In the genomic region with DNA sequence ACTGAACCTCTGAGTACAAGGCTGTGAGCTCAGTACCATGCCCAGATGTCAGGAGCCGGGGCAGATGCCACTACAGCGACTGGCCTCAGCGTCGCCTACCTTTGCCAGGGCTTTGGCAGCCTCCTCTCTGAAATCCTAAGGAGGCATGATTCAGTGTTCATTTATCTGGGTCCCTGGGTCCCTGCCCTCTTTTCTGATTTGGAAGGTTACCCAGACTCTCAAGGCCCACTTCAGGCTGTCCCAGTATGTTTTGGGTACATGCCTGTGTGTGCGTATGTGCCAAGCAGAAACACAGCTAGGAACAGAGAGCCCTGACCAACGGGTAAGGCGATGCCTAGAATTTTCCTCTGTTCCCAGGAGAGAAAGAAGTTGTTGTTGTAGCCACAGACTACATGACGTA, we compare ENCODE assay signal across 26 mouse cellular contexts. TPM values are rescaled to one million over a fixed set of nuclear protein-coding genes. Genes with fewer than 3 reads are reported as not detected.
DNase-seq lines count a peak whose midpoint lies in the region; ATAC-seq and TF ChIP-seq lines count a peak whose summit lies in the region.
"Had no signal": no experiment of that assay in that cellular context is flagged by ENCODE, and none has a peak within 500 bp of the region (broad histone marks: within the 10 kb centered on the region; RNA-seq: fewer than 3 reads in every experiment).

No protein-coding gene starts in this region.

- H3K9me3 ChIP-seq in heart, embryonic 12.5 days (replicated peaks): no peaks in the 10 kb centered on the region
- H3K9me3 ChIP-seq: embryonic facial prominence, embryonic 13.5 days; forebrain, embryonic 13.5 days; G1E; heart, embryonic 13.5 days; hindbrain, embryonic 10.5 days; intestine, embryonic 15.5 days had no signal

- no peaks in the 10 kb centered on the region for H3K79me2 ChIP-seq in heart, adult 2 months (replicated peaks; ENCODE audit: control insufficient read depth, insufficient read depth, low read length)

- no peak overlapping the region for H3K9ac ChIP-seq in heart, adult 2 months (ENCODE audit: low read depth, low read length)
- H3K9ac ChIP-seq in heart, embryonic 12.5 days: no peak overlapping the region
- H3K9ac ChIP-seq: embryonic facial prominence, embryonic 13.5 days; forebrain, embryonic 13.5 days; forebrain, postnatal 0 days; heart, embryonic 13.5 days; hindbrain, embryonic 14.5 days; intestine, embryonic 15.5 days had no signal

- H3K36me3 ChIP-seq in heart, adult 2 months (ENCODE audit: control insufficient read depth, insufficient read depth, low read length): no peaks in the 10 kb centered on the region
- no peaks in the 10 kb centered on the region for H3K36me3 ChIP-seq in heart, embryonic 12.5 days
- H3K36me3 ChIP-seq: embryonic facial prominence, embryonic 13.5 days; G1E; heart, embryonic 13.5 days; hindbrain, embryonic 10.5 days; intestine, embryonic 15.5 days had no signal

- H3K4me1 ChIP-seq in heart, adult 2 months (ENCODE audit: control insufficient read depth, insufficient read depth, low read length): peaks cover 6% of the 10 kb centered on the region; the same call in 1 of the 2 replicates
- H3K4me1 ChIP-seq in heart, embryonic 12.5 days (replicated peaks): no peaks in the 10 kb centered on the region
- H3K4me1 ChIP-seq: embryonic facial prominence, embryonic 13.5 days; forebrain, embryonic 13.5 days; heart, embryonic 13.5 days; hindbrain, embryonic 10.5 days; intestine, embryonic 15.5 days had no signal

- intact Hi-C loops in heart, adult 2 months (cut with DNase I): no loop called here
- intact Hi-C loops in heart, postnatal 10 days (cut with DNase I): no loop called here

- no peak for ATAC-seq in heart, embryonic 12.5 days (ENCODE audit: insufficient number of reproducible peaks, low FRiP score)
- ATAC-seq: CD4-positive, CD25-positive, alpha-beta regulatory T cell, adult 4 months; forebrain, embryonic 13.5 days; forebrain, postnatal 0 days; intestine, embryonic 15.5 days had no signal

- peak; percentile 23 for DNase-seq in adrenal gland, postnatal 14 days
- no peak for DNase-seq in adrenal gland, postnatal 4 days (ENCODE audit: low spot score in 2 of 2)
- DNase-seq in heart, adult 2 months: peak in 1 of 2 experiments; percentile 45
- DNase-seq in adrenal gland, postnatal 36 days: peak; percentile 19 to 30
- DNase-seq in heart, postnatal 10 days: peak; percentile 26 to 33
- no peak for DNase-seq in cerebellum, postnatal 10 days
- DNase-seq in urinary bladder, postnatal 10 days (ENCODE audit: low spot score): no peak
- DNase-seq: B cell, adult 2 months; cerebellum, adult 11-12 months; cerebellum, adult 9-10 months; cerebellum, postnatal 36 days; forebrain, postnatal 0 days; gastrocnemius, adult 2 months; gastrocnemius, postnatal 36 days; kidney, adult 18-20 months had no signal

- no peak for TF ChIP-seq CTCF in heart, adult 2 months (IDR thresholded peaks at IDR 0.05)

- WGBS in heart, adult 2 months: 53% methylated on average over 8 of the region's 8 CpGs
- 79% methylated on average over 8 of the region's 8 CpGs for WGBS in heart, embryonic 12.5 days

- peak; percentile 58 for TF ChIP-seq EP300 in heart, adult 2 months (IDR thresholded peaks at IDR 0.05; ENCODE audit: insufficient read depth, low read depth, low read length)

- no peak overlapping the region for H3K4me2 ChIP-seq in heart, embryonic 12.5 days
- H3K4me2 ChIP-seq: embryonic facial prominence, embryonic 13.5 days; forebrain, embryonic 13.5 days; heart, embryonic 13.5 days; hindbrain, embryonic 14.5 days; intestine, embryonic 15.5 days had no signal

- no peak for TF ChIP-seq POLR2A in heart, adult 2 months (IDR thresholded peaks at IDR 0.05; ENCODE audit: insufficient read depth, low read depth, low read length)

- peak overlapping the region; percentile 12; the same call in 1 of the 2 replicates for H3K27ac ChIP-seq in heart, adult 2 months
- no peak overlapping the region for H3K27ac ChIP-seq in heart, embryonic 12.5 days (ENCODE audit: poor library complexity, severe bottlenecking)
- H3K27ac ChIP-seq: embryonic facial prominence, embryonic 13.5 days; forebrain, embryonic 13.5 days; gastrocnemius, adult 2 months; heart, embryonic 13.5 days; hindbrain, embryonic 10.5 days; hindbrain, embryonic 14.5 days; intestine, embryonic 15.5 days had no signal

- no peak overlapping the region for H3K4me3 ChIP-seq in heart, adult 2 months
- H3K4me3 ChIP-seq in heart, embryonic 12.5 days: no peak overlapping the region
- H3K4me3 ChIP-seq: embryonic facial prominence, embryonic 13.5 days; forebrain, embryonic 13.5 days; gastrocnemius, adult 2 months; heart, embryonic 13.5 days; hindbrain, embryonic 10.5 days; intestine, embryonic 15.5 days had no signal

- no peaks in the 10 kb centered on the region for H3K27me3 ChIP-seq in heart, adult 2 months (ENCODE audit: control insufficient read depth, insufficient read depth, low read length)
- peaks cover 10% of the 10 kb centered on the region for H3K27me3 ChIP-seq in heart, embryonic 12.5 days (replicated peaks)
- H3K27me3 ChIP-seq: embryonic facial prominence, embryonic 13.5 days; forebrain, embryonic 13.5 days; intestine, embryonic 15.5 days had no signal

RNA-seq across cellular contexts. Expression of a gene that starts 2.5 kb away (rescaled TPM):
- not detected in 2 replicates for total RNA-seq in adrenal gland, postnatal 14 days (2021)
- total RNA-seq in adrenal gland, postnatal 4 days (2021): not detected
- not detected for total RNA-seq in heart, adult 2 months (2021)
- polyA plus RNA-seq in heart, adult 2 months (2012; rRNA removed): not detected in 2 replicates
- not detected in 2 replicates for polyA plus RNA-seq in heart, embryonic 12.5 days (2016; fragmentation: Nextera tagmentation; extraction: Ambion mirVana)
- total RNA-seq in adrenal gland, postnatal 36 days (2021): not detected
- total RNA-seq in heart, postnatal 10 days (2021): not detected
- total RNA-seq: forebrain, postnatal 0 days; G1E; gastrocnemius, adult 2 months; gastrocnemius, postnatal 36 days had no signal
- polyA plus RNA-seq: CD4-positive, CD25-positive, alpha-beta regulatory T cell, adult 4 months; embryonic facial prominence, embryonic 13.5 days; forebrain, embryonic 13.5 days; forebrain, postnatal 0 days; G1E; heart, embryonic 13.5 days; heart, postnatal 0 days; hindbrain, embryonic 10.5 days; hindbrain, embryonic 14.5 days; intestine, embryonic 15.5 days; kidney, embryonic 16.5 days had no signal

RNA-seq across cellular contexts. Expression of a gene that starts 7.4 kb away (rescaled TPM):
- total RNA-seq in adrenal gland, postnatal 14 days (2021): not detected in 2 replicates
- total RNA-seq in adrenal gland, postnatal 4 days (2021): under 1 TPM in 1 of 2 experiments, not detected in 1; 0.68 TPM
- 1 to 10 TPM in 1 of 2 experiments, under 1 TPM in 1; 0.98 to 1.2 TPM for total RNA-seq in heart, adult 2 months (2021)
- polyA plus RNA-seq in heart, adult 2 months (2012; rRNA removed): 0.20 TPM in 1 of 2 replicates, not detected in the other
- polyA plus RNA-seq in heart, embryonic 12.5 days (2016; fragmentation: Nextera tagmentation; extraction: Ambion mirVana): not detected in 2 replicates
- total RNA-seq in adrenal gland, postnatal 36 days (2021): not detected
- 1 to 10 TPM in 1 of 2 experiments, under 1 TPM in 1; 0.99 to 1.0 TPM for total RNA-seq in heart, postnatal 10 days (2021)
- total RNA-seq: forebrain, postnatal 0 days; G1E had no signal
- polyA plus RNA-seq: CD4-positive, CD25-positive, alpha-beta regulatory T cell, adult 4 months; embryonic facial prominence, embryonic 13.5 days; forebrain, embryonic 13.5 days; forebrain, postnatal 0 days; G1E; heart, embryonic 13.5 days; heart, postnatal 0 days; hindbrain, embryonic 10.5 days; hindbrain, embryonic 14.5 days; intestine, embryonic 15.5 days; kidney, embryonic 16.5 days had no signal

RNA-seq across cellular contexts. Expression of a gene that starts 16.3 kb away (rescaled TPM):
- not detected in 2 replicates for total RNA-seq in adrenal gland, postnatal 14 days (2021)
- total RNA-seq in adrenal gland, postnatal 4 days (2021): not detected
- not detected for total RNA-seq in heart, adult 2 months (2021)
- not detected in 2 replicates for polyA plus RNA-seq in heart, adult 2 months (2012; rRNA removed)
- not detected in 2 replicates for polyA plus RNA-seq in heart, embryonic 12.5 days (2016; fragmentation: Nextera tagmentation; extraction: Ambion mirVana)
- not detected for total RNA-seq in adrenal gland, postnatal 36 days (2021)
- total RNA-seq in heart, postnatal 10 days (2021): not detected
- total RNA-seq: forebrain, postnatal 0 days; G1E; gastrocnemius, adult 2 months; gastrocnemius, postnatal 36 days had no signal
- polyA plus RNA-seq: CD4-positive, CD25-positive, alpha-beta regulatory T cell, adult 4 months; embryonic facial prominence, embryonic 13.5 days; forebrain, embryonic 13.5 days; forebrain, postnatal 0 days; G1E; heart, embryonic 13.5 days; heart, postnatal 0 days; hindbrain, embryonic 10.5 days; hindbrain, embryonic 14.5 days; intestine, embryonic 15.5 days; kidney, embryonic 16.5 days had no signal

RNA-seq across cellular contexts. Expression of a gene that starts 22.2 kb away (rescaled TPM):
- not detected in 2 replicates for total RNA-seq in adrenal gland, postnatal 14 days (2021)
- total RNA-seq in adrenal gland, postnatal 4 days (2021): not detected
- total RNA-seq in heart, adult 2 months (2021): not detected
- not detected in 2 replicates for polyA plus RNA-seq in heart, adult 2 months (2012; rRNA removed)
- not detected in 2 replicates for polyA plus RNA-seq in heart, embryonic 12.5 days (2016; fragmentation: Nextera tagmentation; extraction: Ambion mirVana)
- total RNA-seq in adrenal gland, postnatal 36 days (2021): not detected
- not detected for total RNA-seq in heart, postnatal 10 days (2021)
- total RNA-seq: forebrain, postnatal 0 days; G1E; gastrocnemius, adult 2 months; gastrocnemius, postnatal 36 days had no signal
- polyA plus RNA-seq: embryonic facial prominence, embryonic 13.5 days; forebrain, embryonic 13.5 days; forebrain, postnatal 0 days; G1E; heart, embryonic 13.5 days; heart, postnatal 0 days; hindbrain, embryonic 10.5 days; hindbrain, embryonic 14.5 days; intestine, embryonic 15.5 days; kidney, embryonic 16.5 days had no signal

RNA-seq across cellular contexts. Expression of a gene that starts 32.4 kb away (rescaled TPM):
- 7.0 and 9.7 TPM in 2 replicates for total RNA-seq in adrenal gland, postnatal 14 days (2021)
- total RNA-seq in adrenal gland, postnatal 4 days (2021): 10 to 100 TPM; 10.2 to 14.4 TPM
- total RNA-seq in heart, adult 2 months (2021): 1 to 10 TPM; 4.8 to 6.8 TPM
- 3.4 and 4.0 TPM in 2 replicates for polyA plus RNA-seq in heart, adult 2 months (2012; rRNA removed)
- polyA plus RNA-seq in heart, embryonic 12.5 days (2016; fragmentation: Nextera tagmentation; extraction: Ambion mirVana): 0.63 and 1.1 TPM in 2 replicates
- total RNA-seq in adrenal gland, postnatal 36 days (2021): 10 to 100 TPM in 1 of 2 experiments, 1 to 10 TPM in 1; 4.5 to 14.3 TPM
- 1 to 10 TPM; 2.7 to 3.7 TPM for total RNA-seq in heart, postnatal 10 days (2021)
- total RNA-seq: G1E had no signal
- polyA plus RNA-seq: G1E had no signal

Comparison
In these comparisons a context has a peak if more than half of its experiments do, and no peak if none do; other contexts are left out.
1. DNase-seq: peak in adrenal gland, postnatal 14 days (single experiment), adrenal gland, postnatal 36 days (2 of 2) and heart, postnatal 10 days (2 of 2); none in adrenal gland, postnatal 4 days (0 of 2), cerebellum, postnatal 10 days (0 of 2) and urinary bladder, postnatal 10 days (single experiment).